Mouse (Mus musculus) kidney, adult 2 months (tissue): ENCODE results near the gene Ptpn3. TPM values are rescaled to one million over a fixed set of nuclear protein-coding genes. Genes with fewer than 3 reads are reported as not detected.

ENCODE experiments used
- DNase-seq: peaks from one replicate; pipeline ENCODE4 v3.0.0; 2021
- H3K27ac ChIP-seq: fragments of 200-500 bp; 2 replicates; pipeline ENCODE4 v1.5.1; 2012; ENCODE audit warnings: low read depth, low read length, control low read depth, inconsistent platforms; ENCODE audit not compliant: insufficient read depth
- H3K27me3 ChIP-seq: fragments of 200-500 bp; replicated peaks from 2 replicates; pipeline ENCODE4 v1.6.1; 2012; ENCODE audit warnings: mild to moderate bottlenecking, moderate library complexity, low read length, inconsistent platforms; ENCODE audit not compliant: control insufficient read depth, insufficient read depth
- H3K36me3 ChIP-seq: fragments of 200-500 bp; 2 replicates; pipeline ENCODE4 v1.6.1; 2012; ENCODE audit warnings: mild to moderate bottlenecking, moderate library complexity, low read length, inconsistent platforms; ENCODE audit not compliant: control insufficient read depth, insufficient read depth
- H3K4me1 ChIP-seq: fragments of 200-500 bp; 2 replicates; pipeline ENCODE4 v1.6.1; 2011; ENCODE audit warnings: low read length; ENCODE audit not compliant: control insufficient read depth, insufficient read depth
- H3K4me3 ChIP-seq: fragments of 200-500 bp; 2 replicates; pipeline ENCODE4 v1.5.1; 2011; ENCODE audit warnings: mild to moderate bottlenecking, low read depth, low read length, control low read depth; ENCODE audit not compliant: insufficient read depth
- CTCF ChIP-seq: fragments of 200-500 bp; conservative IDR thresholded peaks from 2 replicates; pipeline ENCODE4 v1.5.1; 2011; ENCODE audit warnings: low read depth, mild to moderate bottlenecking, control low read depth, low read length, moderate library complexity, mixed read lengths; ENCODE audit not compliant: insufficient read depth, insufficient read length
- POLR2A ChIP-seq: fragments of 200-500 bp; IDR thresholded peaks from one replicate; pipeline ENCODE4 v1.6.1; 2011; ENCODE audit warnings: low read depth, low read length, control low read depth
- WGBS: fragments of 180-500 bp; shearing (Covaris S2); methylation state at CpG from one replicate; pipeline ENCODE4 v1.1.7; 2018; 5-methylcytosine and 5-hydroxymethylcytosine counted together
- polyA plus RNA-seq: library from polyadenylated mRNA; depleted of rRNA; stranded (reverse); fragments of >200 nt; gene quantifications from 2 replicates; pipeline ENCODE4 v1.2.3, GENCODE M21; 2012

Gene Ptpn3
- polyA plus RNA-seq, 1 experiment: 17.7 TPM

DNA sequence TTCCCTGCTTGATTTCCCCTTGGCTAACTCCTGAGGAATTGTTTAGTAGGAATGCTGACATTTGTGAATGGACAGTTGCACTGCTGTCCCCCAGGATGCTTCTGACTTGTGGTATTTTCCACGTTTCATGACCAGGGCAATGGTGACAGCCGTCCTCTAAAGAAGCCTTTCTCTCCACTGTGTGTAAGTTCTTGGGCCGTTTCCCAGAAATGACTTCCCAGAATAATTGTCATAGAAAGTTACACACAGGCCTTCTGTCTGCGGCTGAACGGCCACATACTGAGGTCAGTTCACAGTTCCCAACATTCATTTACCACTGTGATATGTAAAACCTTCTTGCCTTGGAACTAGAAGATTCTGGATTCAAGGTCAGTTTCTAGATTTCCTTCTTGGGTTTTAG is 129.8 kb downstream of the Ptpn3 start:
- H3K4me3 ChIP-seq: no peak overlapping the region
- H3K36me3 ChIP-seq: no peaks in the 10 kb centered on the region
- TF ChIP-seq POLR2A (no peak), CTCF (no peak)
- DNase-seq: peak; percentile 50
- peak overlapping the region; percentile 4; the same call in 1 of the 2 replicates for H3K27ac ChIP-seq
- no peaks in the 10 kb centered on the region for H3K27me3 ChIP-seq
- 25% methylated on average over 5 of the region's 5 CpGs for WGBS
- H3K4me1 ChIP-seq: peaks cover 6% of the 10 kb centered on the region; the same call in 1 of the 2 replicates

DNA sequence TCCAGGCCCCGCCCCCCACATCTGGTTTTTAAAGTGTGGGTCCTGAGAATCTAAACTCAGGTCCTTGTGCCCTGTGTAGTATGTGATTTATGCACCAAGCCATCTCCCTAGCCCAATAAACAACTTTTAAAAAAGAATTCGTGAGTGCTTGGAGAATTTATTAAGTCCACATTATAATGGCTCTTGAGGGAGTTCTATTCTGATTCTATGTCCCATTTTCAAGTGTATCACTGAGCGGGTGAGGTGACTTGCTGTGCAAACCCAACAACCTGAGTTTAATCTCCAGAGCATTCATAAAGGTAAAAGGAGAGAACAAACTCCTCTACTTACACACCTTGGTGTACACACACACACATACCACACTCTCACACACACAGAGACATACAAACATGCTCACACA is 133.0 kb downstream of the Ptpn3 start:
- TF ChIP-seq CTCF: no peak
- TF ChIP-seq POLR2A: no peak
- no peaks in the 10 kb centered on the region for H3K36me3 ChIP-seq
- no peaks in the 10 kb centered on the region for H3K27me3 ChIP-seq
- H3K4me3 ChIP-seq: no peak overlapping the region
- H3K4me1 ChIP-seq: peaks cover 7% of the 10 kb centered on the region; the same call in 1 of the 2 replicates
- WGBS: 85% methylated on average over 3 of the region's 3 CpGs
- DNase-seq: no peak
- no peak overlapping the region for H3K27ac ChIP-seq

DNA sequence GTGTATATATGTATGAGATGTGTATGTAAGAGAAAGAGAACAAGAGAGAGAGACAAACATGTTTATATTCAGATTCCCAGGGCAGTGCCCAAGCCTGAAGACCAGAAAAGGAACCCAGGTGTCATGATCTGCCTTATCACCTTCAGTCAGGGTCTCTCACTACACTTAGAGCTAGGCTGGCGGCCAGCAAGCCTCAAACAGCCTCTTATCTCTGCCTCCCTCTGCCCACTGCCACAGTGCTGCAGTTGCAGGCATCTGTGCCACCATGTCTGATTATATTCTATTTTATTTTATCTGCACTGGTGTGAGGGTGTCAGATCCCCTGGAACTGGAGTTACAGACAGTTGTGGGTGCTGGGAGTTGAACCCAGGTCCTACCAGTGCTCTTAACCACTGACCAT is 133.4 kb downstream of the Ptpn3 start:
- no peak for DNase-seq
- WGBS: 95% methylated on average over 1 of the region's 1 CpGs
- no peaks in the 10 kb centered on the region for H3K36me3 ChIP-seq
- no peak overlapping the region for H3K27ac ChIP-seq
- TF ChIP-seq POLR2A: no peak
- no peak for TF ChIP-seq CTCF
- H3K27me3 ChIP-seq: no peaks in the 10 kb centered on the region
- no peak overlapping the region for H3K4me3 ChIP-seq
- peaks cover 7% of the 10 kb centered on the region; the same call in 1 of the 2 replicates for H3K4me1 ChIP-seq

DNA sequence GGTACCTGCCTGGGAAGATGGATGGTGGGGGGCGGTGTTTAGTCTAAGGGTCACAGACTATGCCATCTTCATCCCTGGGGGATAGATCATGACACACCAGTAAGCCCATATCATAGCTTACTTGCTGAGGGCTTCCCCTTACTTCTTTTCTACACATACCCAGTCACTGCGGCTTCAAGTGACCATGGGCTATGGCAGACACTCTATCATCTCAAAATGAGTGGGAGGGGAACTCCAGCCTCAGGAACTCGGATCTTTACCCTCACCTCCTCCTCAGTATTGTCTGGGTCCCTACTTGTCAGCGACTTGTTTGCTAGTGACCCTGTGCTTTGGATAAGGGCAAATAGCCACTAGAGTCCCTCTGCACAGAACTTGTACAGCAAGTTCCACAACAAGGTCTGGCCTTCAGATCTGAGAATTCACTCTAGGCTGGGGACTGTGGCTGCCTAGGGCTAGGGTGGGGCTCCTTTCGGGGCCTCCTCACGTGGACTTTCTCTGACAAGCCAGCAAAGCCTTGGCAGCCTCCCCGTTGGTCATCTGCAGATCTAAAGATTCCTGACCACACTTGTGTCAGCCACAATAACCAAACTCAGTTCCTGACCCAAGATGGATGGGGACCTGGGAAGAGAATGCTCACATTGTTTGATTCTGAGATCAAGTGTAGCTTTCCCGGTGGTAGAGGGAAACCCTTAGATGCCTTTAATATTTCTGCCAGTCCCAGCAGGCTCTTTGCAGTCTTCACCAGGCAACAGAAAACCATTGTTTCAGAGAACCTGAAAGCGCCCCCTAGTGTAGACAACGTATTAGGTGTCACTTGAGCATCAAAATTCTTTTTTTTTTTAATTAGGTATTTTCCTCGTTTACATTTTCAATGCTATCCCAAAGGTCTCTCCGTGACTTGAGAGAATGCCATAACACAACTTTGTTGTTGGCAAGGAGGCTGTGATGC is 134.4 kb downstream of the Ptpn3 start:
- TF ChIP-seq CTCF (0 out of 2 replicates have a peak, but pooled peaks have one; percentile 5), POLR2A (no peak)
- H3K36me3 ChIP-seq: no peaks in the 10 kb centered on the region
- H3K4me1 ChIP-seq: peaks cover 7% of the 10 kb centered on the region; the same call in 1 of the 2 replicates
- H3K4me3 ChIP-seq: no peak overlapping the region
- WGBS: 52% methylated on average over 12 of the region's 12 CpGs
- H3K27me3 ChIP-seq: no peaks in the 10 kb centered on the region
- peak; percentile 35 for DNase-seq
- peak overlapping the region; percentile 48 for H3K27ac ChIP-seq

DNA sequence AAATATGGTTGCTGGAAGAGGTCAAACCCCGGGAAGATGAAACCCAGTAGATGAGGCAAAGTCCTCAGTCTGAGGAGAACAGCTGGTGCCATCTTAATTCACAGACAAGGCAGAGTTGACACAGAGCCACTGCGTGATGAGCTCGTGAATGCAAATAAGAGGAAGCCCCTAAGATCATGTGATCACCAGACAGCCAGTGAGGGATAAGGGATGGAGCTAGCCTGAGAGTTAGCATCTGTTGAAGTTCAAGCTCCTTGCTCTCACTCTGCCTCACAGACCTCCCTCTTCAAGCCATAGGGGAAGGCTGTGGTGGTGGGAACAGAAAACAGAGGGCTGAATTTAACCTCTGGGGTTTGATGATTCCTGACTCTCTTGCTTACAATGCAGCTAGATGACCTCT is 136.0 kb downstream of the Ptpn3 start:
- H3K27ac ChIP-seq: no peak overlapping the region
- WGBS: 71% methylated on average over 3 of the region's 3 CpGs
- TF ChIP-seq POLR2A (no peak), CTCF (no peak)
- 0 out of 2 replicates have a peak, but pooled peaks cover 3% of the 10 kb centered on the region for H3K4me1 ChIP-seq
- no peak for DNase-seq
- H3K36me3 ChIP-seq: no peaks in the 10 kb centered on the region
- no peaks in the 10 kb centered on the region for H3K27me3 ChIP-seq
- H3K4me3 ChIP-seq: no peak overlapping the region

DNA sequence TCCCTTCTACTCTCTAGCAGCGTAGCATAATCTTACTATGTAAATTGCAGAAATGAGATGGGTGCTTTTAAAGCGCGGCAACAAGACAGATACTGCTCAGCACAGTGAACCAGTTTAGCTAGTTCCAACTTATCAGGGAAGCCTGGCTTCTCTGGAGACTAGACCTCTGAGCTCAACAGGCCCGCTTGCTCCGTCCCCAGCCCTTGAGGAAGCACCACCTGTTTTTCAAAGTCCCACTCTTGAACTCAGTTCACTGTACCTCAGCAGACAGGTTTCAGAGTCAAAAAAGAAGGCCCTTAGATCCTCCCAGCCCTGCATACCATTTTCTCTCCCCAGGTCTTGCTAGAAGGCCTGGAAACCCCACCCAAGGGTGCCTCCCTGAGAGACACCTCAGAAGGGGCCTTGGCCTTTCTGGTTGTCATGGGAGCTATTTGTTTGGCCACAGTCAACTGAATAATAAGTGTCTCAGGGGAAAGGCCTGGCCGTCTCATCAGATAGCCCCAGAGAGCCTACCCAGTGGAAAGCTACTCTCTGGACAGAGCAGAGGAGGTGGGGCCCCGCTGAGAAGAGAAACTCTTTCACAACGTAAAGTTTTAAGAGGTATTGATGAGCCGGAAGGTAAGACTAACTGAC is 136.9 kb downstream of the Ptpn3 start:
- TF ChIP-seq CTCF (no peak), POLR2A (no peak)
- H3K4me3 ChIP-seq: no peak overlapping the region
- no peaks in the 10 kb centered on the region for H3K36me3 ChIP-seq
- no peak for DNase-seq
- 0 out of 2 replicates have a peak, but pooled peaks cover 3% of the 10 kb centered on the region for H3K4me1 ChIP-seq
- H3K27ac ChIP-seq: no peak overlapping the region
- 88% methylated on average over 9 of the region's 9 CpGs for WGBS
- H3K27me3 ChIP-seq: no peaks in the 10 kb centered on the region
